Mouse (Mus musculus): ENCODE results near the gene 1110012L19Rik.

DNA sequence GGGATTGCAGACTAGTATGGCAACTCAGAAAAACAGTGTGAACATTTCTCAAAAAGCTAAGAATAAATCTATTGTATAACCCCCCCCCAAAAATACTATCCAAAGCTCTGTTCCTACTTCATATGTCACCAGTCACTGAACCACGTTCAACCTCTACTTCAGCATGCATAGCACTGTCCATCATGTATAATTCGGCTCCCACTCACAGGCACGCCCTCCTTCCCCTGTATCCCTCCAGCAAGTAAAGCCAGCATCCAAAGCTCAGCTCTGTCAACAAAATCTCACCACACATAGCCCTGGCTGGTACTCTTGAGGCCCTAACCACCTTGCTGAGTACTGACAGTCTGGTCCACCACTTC, 781 bp upstream of the 1110012L19Rik start:
- TF ChIP-seq CTCF (IDR thresholded peaks at IDR 0.05; ENCODE audit: low read depth, low read length) (no peak), GATA1 (IDR thresholded peaks at IDR 0.05; ENCODE audit: borderline replicate concordance, low read length) (no peak), TAL1 (conservative IDR thresholded peaks at IDR 0.05; ENCODE audit: low read depth, low read length) (no peak)
